Mouse (Mus musculus) brown adipose tissue, adult 24 weeks (tissue): ENCODE measurements around the gene Sdsl. TPM values are rescaled to one million over a fixed set of nuclear protein-coding genes. Genes with fewer than 3 reads are reported as not detected.
A peak's percentile ranks its signal among the peaks of the same experiment; 100 is the strongest.

Source experiments
- H3K27ac ChIP-seq: fragments of 200-500 bp; replicated peaks from 2 replicates; pipeline ENCODE4 v1.5.1; 2012; ENCODE audit warnings: low read depth, mild to moderate bottlenecking, low read length
- H3K4me1 ChIP-seq: fragments of 200-500 bp; 2 replicates; pipeline ENCODE4 v1.6.1; 2012; ENCODE audit warnings: low read length, mixed read lengths; ENCODE audit not compliant: control insufficient read depth, insufficient read depth, insufficient read length
- H3K4me3 ChIP-seq: fragments of 200-500 bp; 2 replicates; pipeline ENCODE4 v1.5.1; 2012; ENCODE audit warnings: low read depth, mild to moderate bottlenecking, low read length, moderate library complexity; ENCODE audit not compliant: insufficient read depth
- polyA plus RNA-seq: library from polyadenylated mRNA; stranded (reverse); fragments of >200 nt; gene quantifications from 2 replicates; pipeline ENCODE4 v1.2.4, GENCODE M21; 2012; ENCODE audit not compliant: missing spikeins, insufficient read depth, insufficient read length

Gene Sdsl
- polyA plus RNA-seq: 22.0 and 25.5 TPM in 2 replicates

DNA sequence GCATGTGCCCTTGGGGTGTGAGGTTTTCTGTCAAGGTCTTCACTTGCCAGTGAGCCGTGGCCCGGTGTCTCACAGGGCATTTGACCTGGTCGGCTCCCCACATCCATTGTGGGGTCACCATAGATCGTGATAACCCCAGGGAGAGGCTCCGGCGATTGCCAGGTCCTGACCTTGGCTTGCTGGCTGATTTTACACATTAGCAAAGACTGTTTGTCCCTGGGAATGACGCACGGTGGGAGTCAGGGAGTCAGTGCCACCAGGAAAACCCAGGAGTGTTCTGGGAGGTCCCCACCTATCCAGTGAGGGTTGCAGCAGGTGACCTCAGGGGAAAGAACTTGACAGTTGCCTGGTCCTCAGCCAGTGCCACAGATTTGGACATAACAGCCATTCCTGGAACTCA, at the start of gene Sdsl:
Gene Sdsl, minus strand, starts transcription at position 41 of the 400 bp plus-strand sequence.
- H3K4me3 ChIP-seq: no peak within 1 kb of the TSS
- no peaks in the 10 kb centered on the region for H3K4me1 ChIP-seq
- no peak within 1 kb of the TSS for H3K27ac ChIP-seq

GRCm38 (mm10) chr5:120517552-120517951, 44.9 kb upstream of the Sdsl start:
- peaks cover 44% of the 10 kb centered on the region for H3K4me1 ChIP-seq
- H3K4me3 ChIP-seq: no peak overlapping the region
- peak overlapping the region; percentile 87 for H3K27ac ChIP-seq

DNA sequence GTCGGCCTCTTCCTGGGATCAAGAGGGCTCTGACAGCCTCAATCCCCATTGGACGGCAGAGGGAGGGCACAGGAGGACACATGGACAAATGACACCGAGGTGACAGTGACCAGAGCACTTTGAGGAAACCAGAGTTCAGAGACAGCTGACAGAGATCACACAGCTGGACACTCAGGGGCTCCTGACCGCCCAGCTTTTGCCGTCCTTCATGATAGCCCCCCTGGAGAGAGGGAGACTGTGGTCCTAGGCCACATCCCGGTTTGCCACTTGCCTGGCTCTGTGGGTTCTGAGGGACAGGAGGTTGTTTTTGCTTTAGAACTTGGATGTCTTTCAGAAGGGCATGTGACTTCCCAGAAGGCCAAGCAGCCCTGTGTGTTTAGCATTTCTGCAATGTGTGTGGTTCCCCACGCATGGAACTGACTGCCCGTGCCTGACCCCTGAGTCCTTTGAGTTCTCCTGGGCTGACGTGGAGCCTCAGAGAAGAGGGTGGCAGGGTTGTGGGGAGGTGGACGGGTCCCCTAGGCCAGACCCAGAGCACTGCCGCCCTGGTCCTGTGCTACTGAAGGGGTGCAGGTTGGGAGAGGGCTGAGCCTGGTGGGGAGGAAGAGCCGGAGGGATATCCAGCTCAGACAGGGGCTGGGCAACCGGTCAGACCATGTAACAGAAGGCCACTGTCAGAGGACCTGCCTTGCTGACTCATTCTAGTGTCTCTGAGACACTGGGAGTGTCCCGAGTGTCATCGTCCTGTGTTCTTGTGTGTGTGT, 43.8 kb upstream of the Sdsl start:
- peaks cover 49% of the 10 kb centered on the region for H3K4me1 ChIP-seq
- peak overlapping the region; percentile 87 for H3K27ac ChIP-seq
- peak overlapping the region; percentile 20; the same call in 1 of the 2 replicates for H3K4me3 ChIP-seq

DNA sequence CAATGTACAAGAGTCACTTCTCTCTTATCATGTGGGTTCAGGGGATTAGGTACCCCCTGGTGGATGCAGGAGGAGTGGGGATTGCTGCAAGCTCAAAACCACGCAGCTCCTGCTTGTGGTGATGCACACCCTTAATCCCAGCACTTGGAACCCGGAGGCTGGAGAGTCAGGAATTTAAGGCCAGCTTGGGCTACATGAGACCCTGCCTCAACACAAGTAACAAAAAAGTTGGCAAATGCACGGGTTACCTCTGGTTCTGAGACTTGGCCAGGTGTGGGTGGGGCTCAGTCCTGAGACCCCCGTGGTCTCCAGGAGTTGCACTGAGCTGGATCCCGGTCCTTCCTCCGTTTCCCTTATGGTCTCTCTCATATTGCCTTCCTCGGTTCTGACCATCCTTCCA, 42.8 kb upstream of the Sdsl start:
- Histone ChIP-seq H3K4me1 (peaks cover 49% of the 10 kb centered on the region), H3K4me3 (no peak overlapping the region), H3K27ac (peak overlapping the region; percentile 87)

- Histone ChIP-seq H3K4me3 (no peak overlapping the region), H3K27ac (peak overlapping the region; percentile 6; the same call in 1 of the 2 replicates), H3K4me1 (peaks cover 49% of the 10 kb centered on the region)
Measured at GRCm38 (mm10) chr5:120514754-120515153, 42.1 kb upstream of the Sdsl start.

GRCm38 (mm10) chr5:120514031-120514677, 41.5 kb upstream of the Sdsl start:
- H3K27ac ChIP-seq: peak overlapping the region; percentile 6
- peaks cover 49% of the 10 kb centered on the region for H3K4me1 ChIP-seq
- no peak overlapping the region for H3K4me3 ChIP-seq

- H3K4me3 ChIP-seq: peak overlapping the region; percentile 7; the same call in 1 of the 2 replicates
- H3K27ac ChIP-seq: peak overlapping the region; percentile 17
- H3K4me1 ChIP-seq: peaks cover 49% of the 10 kb centered on the region
Measured at GRCm38 (mm10) chr5:120512911-120513555, 40.4 kb upstream of the Sdsl start.

GRCm38 (mm10) chr5:120511643-120512220, 39.1 kb upstream of the Sdsl start:
- peak overlapping the region; percentile 79 for H3K4me3 ChIP-seq
- peak overlapping the region; percentile 82 for H3K27ac ChIP-seq
- peaks cover 38% of the 10 kb centered on the region for H3K4me1 ChIP-seq

DNA sequence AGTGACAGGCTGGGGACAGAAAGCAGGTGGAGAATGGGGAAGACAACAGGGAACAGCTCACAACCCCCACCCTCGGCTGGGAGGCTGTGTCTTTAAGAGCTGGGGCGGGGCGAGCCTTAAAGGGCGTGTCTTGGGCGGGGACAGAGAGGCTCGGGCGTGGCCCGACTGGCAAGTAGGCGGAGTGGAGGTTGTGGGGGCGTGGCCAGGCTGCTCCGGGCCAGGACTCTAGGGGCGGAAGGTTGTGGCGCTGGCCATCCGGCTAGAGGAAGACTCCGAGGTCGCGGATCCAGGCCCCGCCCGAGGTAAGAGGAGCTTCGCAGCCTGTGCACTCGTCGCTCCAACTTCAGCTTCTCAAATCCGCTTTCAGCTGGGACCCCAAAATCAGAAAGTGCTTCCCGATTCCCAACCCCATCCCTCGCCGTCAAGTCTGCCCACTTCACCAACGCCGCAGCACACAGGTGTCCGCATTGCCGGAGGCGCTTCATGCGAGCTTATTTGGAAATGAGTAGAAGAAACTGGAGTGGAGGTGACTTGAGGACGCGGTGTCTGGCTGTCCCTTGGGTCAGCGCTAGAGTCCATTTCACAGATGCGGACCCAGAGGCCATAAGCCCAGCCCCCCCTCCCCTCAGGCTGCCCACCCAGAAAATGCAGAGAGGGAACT, 38.5 kb upstream of the Sdsl start, which contains the start of gene Slc8b1:
Gene Slc8b1, plus strand, starts transcription at position 187 of the 661 bp plus-strand sequence.
- Histone ChIP-seq H3K4me3 (peak within 1 kb of the TSS; percentile 79), H3K4me1 (peaks cover 32% of the 10 kb centered on the region), H3K27ac (peak within 1 kb of the TSS; percentile 82)

GRCm38 (mm10) chr5:120507311-120507710, 34.7 kb upstream of the Sdsl start:
- no peak overlapping the region for H3K27ac ChIP-seq

GRCm38 (mm10) chr5:120506490-120506889, 33.9 kb upstream of the Sdsl start:
- Histone ChIP-seq H3K4me3 (no peak overlapping the region), H3K4me1 (peaks cover 7% of the 10 kb centered on the region; the same call in 1 of the 2 replicates), H3K27ac (no peak overlapping the region)

More at GRCm38 (mm10) chr5:120507311-120507710, 34.7 kb upstream of the Sdsl start:
- no peak overlapping the region for H3K4me3 ChIP-seq
- peaks cover 9% of the 10 kb centered on the region; the same call in 1 of the 2 replicates for H3K4me1 ChIP-seq

GRCm38 (mm10) chr5:120505781-120506180, 33.2 kb upstream of the Sdsl start:
- Histone ChIP-seq H3K27ac (no peak overlapping the region), H3K4me3 (peak overlapping the region; percentile 3; the same call in 1 of the 2 replicates), H3K4me1 (peaks cover 7% of the 10 kb centered on the region; the same call in 1 of the 2 replicates)

DNA sequence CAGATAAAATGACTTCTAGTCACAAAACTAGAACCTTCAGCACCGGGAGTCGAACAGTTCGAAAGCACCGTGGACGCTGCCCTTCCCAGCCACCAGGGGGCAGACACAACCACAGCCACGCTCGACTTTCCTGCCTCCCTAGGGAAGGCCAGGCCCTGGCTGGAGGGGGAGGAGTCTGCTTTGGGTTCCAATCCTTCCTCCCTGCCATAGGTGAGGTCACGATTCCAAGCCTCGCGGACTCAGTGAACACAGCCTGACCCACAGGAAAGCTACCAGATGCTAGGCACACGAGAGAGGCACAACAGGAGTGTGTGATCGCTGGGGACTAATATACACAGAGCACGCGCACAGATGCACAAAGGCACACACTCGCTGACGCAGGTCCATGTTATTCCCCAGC, 32.8 kb upstream of the Sdsl start:
- Histone ChIP-seq H3K27ac (no peak overlapping the region), H3K4me1 (peaks cover 7% of the 10 kb centered on the region; the same call in 1 of the 2 replicates), H3K4me3 (peak overlapping the region; percentile 3; the same call in 1 of the 2 replicates)

- Histone ChIP-seq H3K27ac (no peak within 1 kb of the TSS), H3K4me1 (peaks cover 7% of the 10 kb centered on the region; the same call in 1 of the 2 replicates), H3K4me3 (peak within 1 kb of the TSS; percentile 90)
Measured at GRCm38 (mm10) chr5:120503144-120503795, 30.7 kb upstream of the Sdsl start, which contains the start of gene Plbd2. Plbd2 (minus strand) TSS chr5:120503625.
